Mouse (Mus musculus) layer of hippocampus, adult 9-11 months (tissue): ENCODE results near the gene Ak2.

Experiments
- DNase-seq: peaks from one replicate; pipeline ENCODE4 v3.0.0; 2022

Gene Ak2

GRCm38 (mm10) chr4:129049306-129050011 lies 57.7 kb downstream of the Ak2 start:
- peak; percentile 34 for DNase-seq

- no peak for DNase-seq
Measured at GRCm38 (mm10) chr4:129050365-129050764, 58.6 kb downstream of the Ak2 start.

- DNase-seq = no peak
Measured at GRCm38 (mm10) chr4:129050901-129051417, 59.2 kb downstream of the Ak2 start.

GRCm38 (mm10) chr4:129051461-129052183 lies 59.9 kb downstream of the Ak2 start:
- no peak for DNase-seq

DNA sequence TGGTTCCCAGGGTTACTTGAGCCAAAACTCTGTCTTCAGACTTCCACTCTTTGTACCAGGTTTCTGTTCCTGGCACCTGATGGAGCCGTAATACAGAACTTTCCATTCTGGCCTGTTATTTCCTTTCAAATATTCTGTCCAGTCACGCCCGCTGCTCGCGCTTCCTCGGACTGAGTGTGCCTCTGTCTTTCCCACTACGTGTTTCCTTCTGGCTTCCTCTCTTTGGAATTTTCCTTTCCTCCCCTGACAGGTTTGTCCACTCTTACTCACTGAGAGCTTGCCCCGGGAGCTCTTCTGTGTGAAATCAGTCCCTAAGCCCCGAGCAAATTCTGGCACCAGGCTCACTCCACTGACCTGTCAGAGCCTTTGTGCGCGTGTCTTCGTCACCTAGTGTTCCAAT lies 63.0 kb downstream of the Ak2 start:
- no peak for DNase-seq

DNA sequence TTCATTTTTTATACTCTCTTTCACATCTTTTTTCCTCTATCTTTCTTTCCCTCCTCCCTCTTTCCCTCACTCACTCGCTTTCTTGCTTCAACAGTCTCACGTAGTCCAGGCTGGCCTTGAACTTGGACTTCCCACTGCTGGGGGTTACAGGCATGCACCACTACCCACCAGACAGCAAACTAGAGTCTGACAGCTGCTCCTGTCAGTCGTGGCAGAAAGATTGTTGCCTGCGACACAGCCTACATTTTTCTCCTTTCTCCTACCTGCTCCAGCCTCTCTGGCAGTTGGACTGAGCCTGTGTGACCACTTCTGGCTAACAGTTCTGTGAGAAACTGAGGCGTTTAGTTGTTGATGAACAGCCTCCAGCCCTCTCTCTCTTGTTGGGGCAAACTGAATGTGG lies 63.8 kb downstream of the Ak2 start:
- DNase-seq = no peak

DNA sequence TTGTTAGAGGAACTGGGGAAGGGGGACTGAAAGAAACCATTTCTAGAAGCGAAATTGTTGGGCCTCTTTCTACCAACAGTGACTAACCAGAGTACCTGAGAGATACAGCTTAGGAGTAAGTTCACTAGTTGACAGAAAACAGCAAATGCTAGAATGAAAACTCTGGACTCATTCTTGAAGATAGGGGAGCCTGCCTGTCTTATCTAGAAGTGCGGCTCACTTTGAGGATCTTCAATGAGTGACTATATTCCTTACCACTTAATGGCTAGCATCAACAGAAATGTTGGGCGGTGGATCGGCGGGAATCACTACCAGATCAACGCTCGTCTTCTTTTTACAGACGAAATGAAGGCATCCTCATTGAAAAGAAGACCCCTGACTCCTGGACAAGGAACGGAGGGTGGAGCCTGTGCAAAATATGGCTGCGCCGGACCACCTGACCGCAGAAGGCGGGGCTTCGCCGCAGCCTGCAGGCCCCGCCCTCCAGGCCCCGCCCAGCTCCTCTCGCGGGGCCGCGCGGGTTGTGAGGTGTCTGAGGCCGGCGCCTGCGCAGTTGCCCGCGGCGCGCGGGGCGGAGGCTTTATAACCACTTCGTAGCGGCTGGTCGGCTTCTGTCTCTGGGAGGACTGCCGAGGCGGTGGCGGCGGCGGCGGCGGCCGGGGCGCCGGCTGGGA lies 65.9 kb downstream of the Ak2 start:
- peak; percentile 97 for DNase-seq

DNA sequence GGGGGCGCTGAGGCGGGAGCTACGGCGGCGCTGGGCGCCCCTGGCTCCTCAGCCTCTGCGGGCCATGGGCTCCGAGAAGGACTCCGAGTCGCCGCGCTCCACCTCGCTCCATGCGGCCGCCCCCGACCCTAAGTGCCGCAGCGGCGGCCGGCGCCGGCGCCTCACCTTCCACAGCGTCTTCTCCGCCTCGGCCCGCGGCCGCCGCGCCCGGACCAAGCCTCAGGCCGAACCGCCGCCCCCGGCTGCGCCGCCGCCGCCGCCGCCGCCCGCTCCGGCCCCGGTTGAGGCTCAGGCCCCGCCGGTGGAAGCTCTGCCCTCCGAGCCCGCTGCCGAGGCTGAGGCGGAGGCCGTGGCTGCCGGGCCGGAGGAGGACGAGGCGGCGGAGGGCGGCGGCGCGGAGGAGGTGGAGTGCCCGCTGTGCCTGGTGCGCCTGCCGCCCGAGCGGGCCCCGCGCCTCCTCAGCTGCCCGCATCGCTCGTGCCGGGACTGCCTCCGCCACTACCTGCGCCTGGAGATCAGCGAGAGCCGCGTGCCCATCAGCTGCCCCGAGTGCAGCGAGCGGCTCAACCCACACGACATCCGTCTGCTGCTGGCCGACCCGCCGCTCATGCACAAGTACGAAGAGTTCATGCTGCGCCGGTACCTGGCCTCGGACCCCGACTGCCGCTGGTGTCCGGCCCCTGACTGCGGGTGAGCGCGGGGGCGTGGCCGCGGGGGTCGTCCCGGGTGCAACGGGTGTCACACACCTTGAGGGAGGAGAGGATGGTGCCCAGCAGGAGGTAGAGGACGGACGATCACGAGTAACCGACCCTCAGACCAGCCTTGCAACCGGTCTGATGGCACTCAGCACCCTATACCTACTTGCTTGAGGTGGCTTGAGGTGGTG lies 66.7 kb downstream of the Ak2 start, which contains the start of gene Rnf19b:
TSS of gene Rnf19b (plus strand) at position 65 of the 886 bp plus-strand sequence.
- no peak for DNase-seq

- no peak for DNase-seq
Measured at GRCm38 (mm10) chr4:129059125-129059551, 67.4 kb downstream of the Ak2 start.

GRCm38 (mm10) chr4:129059922-129060321 lies 68.2 kb downstream of the Ak2 start:
- DNase-seq = no peak
